Mouse (Mus musculus): ENCODE results near the gene Zfhx3. TPM values are rescaled to one million over a fixed set of nuclear protein-coding genes. Genes with fewer than 3 reads are reported as not detected.

Zfhx3 gene
- polyA plus RNA-seq, 1 experiment from 2014 or later: 15.7 TPM

DNA sequence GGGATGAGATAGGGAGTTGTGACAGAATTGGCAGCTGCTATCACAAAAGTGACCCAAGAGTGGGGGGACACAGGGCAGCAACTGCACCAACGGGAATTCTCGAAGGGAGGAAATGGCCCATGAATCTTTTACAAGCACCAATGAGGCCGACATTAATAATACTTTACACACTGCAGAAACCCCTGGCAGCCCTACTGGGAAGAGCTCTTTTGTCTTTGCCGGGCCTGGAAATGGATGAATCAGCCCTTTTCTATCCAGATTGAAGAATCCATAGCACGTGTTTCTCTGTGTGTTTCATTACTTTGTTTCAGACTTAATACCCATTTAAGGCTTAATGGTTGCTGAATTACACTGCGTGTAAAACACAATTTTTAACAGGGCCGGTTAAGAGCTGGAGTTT, 430.6 kb downstream of the Zfhx3 start:
- Histone ChIP-seq H3K27me3 (replicated peaks; ENCODE audit: control insufficient read depth, insufficient read depth, low read length) (no peaks in the 10 kb centered on the region), H3K36me3 (ENCODE audit: control insufficient read depth, insufficient read depth, low read length) (no peaks in the 10 kb centered on the region), H3K4me3 (ENCODE audit: low read depth, low read length) (no peak overlapping the region), H3K4me2 (ENCODE audit: low read length) (peak overlapping the region; percentile 25; the same call in 1 of the 2 replicates), H3K4me1 (replicated peaks; ENCODE audit: control insufficient read depth, insufficient read depth, low read length) (no peaks in the 10 kb centered on the region; the same call in 1 of the 2 replicates), H3K9ac (ENCODE audit: low read length) (no peak overlapping the region), H3K27ac (ENCODE audit: low read depth) (no peak overlapping the region), H3K9me3 (ENCODE audit: control insufficient read depth, low read length) (no peaks in the 10 kb centered on the region)
- no peak for DNase-seq (ENCODE audit: low spot score)
- no peak for ATAC-seq (replicated peaks; ENCODE audit: low FRiP score, low TSS enrichment, low read depth)
- 33% methylated on average over 7 of the region's 7 CpGs for WGBS

DNA sequence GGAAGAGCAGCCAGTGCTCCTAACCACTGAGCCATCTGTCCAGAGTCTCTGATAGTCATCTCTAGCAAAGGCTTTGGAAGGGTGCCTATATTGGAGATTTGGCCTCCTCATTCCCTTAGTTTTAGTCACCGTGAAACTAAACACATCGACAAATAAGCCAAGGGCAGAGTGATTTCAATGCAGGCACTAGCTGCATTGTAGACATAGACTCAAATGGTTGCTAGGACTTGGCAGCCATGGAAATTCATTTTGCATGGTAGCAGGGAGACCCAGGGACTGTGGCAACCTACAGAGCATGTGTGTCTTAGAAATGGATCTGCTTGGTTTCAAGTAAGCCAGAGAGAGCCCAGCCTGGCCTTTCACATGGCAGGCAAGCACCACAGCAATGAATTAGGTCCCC, 435.6 kb downstream of the Zfhx3 start:
- no peaks in the 10 kb centered on the region for H3K36me3 ChIP-seq (ENCODE audit: control insufficient read depth, insufficient read depth, low read length)
- H3K9me3 ChIP-seq (ENCODE audit: control insufficient read depth, low read length): no peaks in the 10 kb centered on the region
- ATAC-seq (replicated peaks; ENCODE audit: low FRiP score, low TSS enrichment, low read depth): no peak
- H3K27me3 ChIP-seq (replicated peaks; ENCODE audit: control insufficient read depth, insufficient read depth, low read length): no peaks in the 10 kb centered on the region
- no peak overlapping the region for H3K9ac ChIP-seq (ENCODE audit: low read length)
- no peak overlapping the region for H3K4me2 ChIP-seq (ENCODE audit: low read length)
- H3K4me1 ChIP-seq (replicated peaks; ENCODE audit: control insufficient read depth, insufficient read depth, low read length): no peaks in the 10 kb centered on the region; the same call in 1 of the 2 replicates
- H3K4me3 ChIP-seq (ENCODE audit: low read depth, low read length): no peak overlapping the region
- H3K27ac ChIP-seq (ENCODE audit: low read depth): no peak overlapping the region
- no peak for DNase-seq (ENCODE audit: low spot score)
- WGBS: 90% methylated on average over 2 of the region's 2 CpGs

DNA sequence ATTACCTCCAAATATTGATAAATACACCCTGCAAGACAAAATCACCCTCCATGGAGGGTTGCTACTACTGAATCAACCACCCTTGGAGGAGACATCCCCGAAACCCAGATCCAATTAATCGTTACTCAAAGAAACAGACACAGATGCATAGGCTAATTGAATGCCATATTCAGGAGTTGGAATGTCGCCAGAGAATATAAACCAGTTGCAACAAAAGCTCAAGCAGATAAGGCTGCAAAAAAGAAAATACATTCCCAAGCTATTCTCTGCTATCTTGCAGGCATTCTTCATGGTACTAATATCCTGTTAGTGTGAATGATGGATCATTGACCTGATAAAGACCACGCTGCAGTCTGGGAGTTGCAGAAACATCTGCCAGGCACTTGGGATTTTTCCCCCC, 440.7 kb downstream of the Zfhx3 start:
- Histone ChIP-seq H3K9me3 (ENCODE audit: control insufficient read depth, low read length) (no peaks in the 10 kb centered on the region), H3K27me3 (replicated peaks; ENCODE audit: control insufficient read depth, insufficient read depth, low read length) (no peaks in the 10 kb centered on the region), H3K9ac (ENCODE audit: low read length) (no peak overlapping the region), H3K4me2 (ENCODE audit: low read length) (no peak overlapping the region), H3K36me3 (ENCODE audit: control insufficient read depth, insufficient read depth, low read length) (no peaks in the 10 kb centered on the region), H3K4me3 (ENCODE audit: low read depth, low read length) (no peak overlapping the region), H3K4me1 (replicated peaks; ENCODE audit: control insufficient read depth, insufficient read depth, low read length) (peaks cover 9% of the 10 kb centered on the region; the same call in 1 of the 2 replicates), H3K27ac (ENCODE audit: low read depth) (no peak overlapping the region)
- no peak for ATAC-seq (replicated peaks; ENCODE audit: low FRiP score, low TSS enrichment, low read depth)
- DNase-seq (ENCODE audit: low spot score): no peak
- 49% methylated on average over 4 of the region's 4 CpGs for WGBS

DNA sequence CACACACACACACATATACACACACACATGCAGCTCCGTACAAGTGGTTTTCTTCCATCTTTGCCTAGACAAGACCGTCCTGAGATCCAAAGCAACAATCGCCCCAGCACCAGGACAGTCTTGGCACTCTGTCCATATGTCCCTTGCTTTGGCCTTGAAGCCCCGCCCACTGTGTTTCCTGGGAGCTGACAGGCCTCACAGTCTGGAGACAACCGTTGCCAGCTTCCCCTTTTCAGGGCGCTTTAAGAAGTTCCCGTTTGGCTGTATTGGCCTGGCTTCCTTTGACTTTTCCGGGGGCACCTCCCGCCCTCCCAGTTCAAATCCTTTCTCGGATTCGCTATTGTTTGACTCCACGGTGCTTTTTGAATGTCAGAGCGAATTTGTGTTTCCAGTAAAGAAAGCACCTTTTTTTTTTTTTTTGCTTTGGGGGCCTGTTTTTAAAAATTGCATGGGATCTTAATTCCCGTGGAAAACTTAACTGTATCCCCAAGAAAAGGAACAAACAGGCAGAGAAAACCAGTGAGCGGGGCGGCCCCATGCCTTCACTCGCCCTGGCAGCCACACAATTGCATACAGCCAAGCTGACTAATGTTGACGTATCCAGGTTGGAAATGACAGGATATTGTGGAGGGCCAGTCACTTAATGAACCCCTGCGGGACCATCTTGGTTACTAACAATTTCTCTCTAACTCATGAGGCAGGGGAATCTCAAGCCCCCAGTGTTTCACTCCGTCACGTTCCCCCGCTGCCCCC, 444.9 kb downstream of the Zfhx3 start:
- no peak for DNase-seq (ENCODE audit: low spot score)
- no peak for ATAC-seq (replicated peaks; ENCODE audit: low FRiP score, low TSS enrichment, low read depth)
- Histone ChIP-seq H3K27ac (ENCODE audit: low read depth) (no peak overlapping the region), H3K4me3 (ENCODE audit: low read depth, low read length) (no peak overlapping the region), H3K27me3 (replicated peaks; ENCODE audit: control insufficient read depth, insufficient read depth, low read length) (no peaks in the 10 kb centered on the region), H3K9me3 (ENCODE audit: control insufficient read depth, low read length) (no peaks in the 10 kb centered on the region), H3K36me3 (ENCODE audit: control insufficient read depth, insufficient read depth, low read length) (no peaks in the 10 kb centered on the region), H3K4me1 (replicated peaks; ENCODE audit: control insufficient read depth, insufficient read depth, low read length) (peaks cover 15% of the 10 kb centered on the region; the same call in 1 of the 2 replicates), H3K4me2 (ENCODE audit: low read length) (no peak overlapping the region), H3K9ac (ENCODE audit: low read length) (no peak overlapping the region)
- WGBS: 46% methylated on average over 22 of the region's 22 CpGs

DNA sequence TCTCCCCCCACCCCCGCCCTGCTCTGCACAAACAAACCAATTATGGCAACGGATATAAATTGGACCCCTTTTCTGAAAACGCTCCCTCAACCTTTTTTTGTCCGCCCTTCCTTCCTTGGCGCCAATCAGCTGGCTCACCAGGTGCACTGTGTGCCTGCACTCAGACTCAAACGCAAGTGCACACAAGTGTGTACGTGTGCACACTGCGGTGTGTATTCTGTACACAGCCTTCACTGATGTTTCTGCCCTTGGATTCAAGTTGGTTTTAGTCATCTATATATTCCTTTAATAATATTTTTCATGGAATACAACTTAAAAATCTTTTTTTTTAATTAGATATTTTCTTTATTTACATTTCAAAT, 445.4 kb downstream of the Zfhx3 start:
- no peak for ATAC-seq (replicated peaks; ENCODE audit: low FRiP score, low TSS enrichment, low read depth)
- Histone ChIP-seq H3K4me1 (replicated peaks; ENCODE audit: control insufficient read depth, insufficient read depth, low read length) (peaks cover 15% of the 10 kb centered on the region; the same call in 1 of the 2 replicates), H3K4me3 (ENCODE audit: low read depth, low read length) (no peak overlapping the region), H3K27me3 (replicated peaks; ENCODE audit: control insufficient read depth, insufficient read depth, low read length) (no peaks in the 10 kb centered on the region), H3K9me3 (ENCODE audit: control insufficient read depth, low read length) (no peaks in the 10 kb centered on the region), H3K9ac (ENCODE audit: low read length) (no peak overlapping the region), H3K27ac (ENCODE audit: low read depth) (no peak overlapping the region), H3K4me2 (ENCODE audit: low read length) (no peak overlapping the region), H3K36me3 (ENCODE audit: control insufficient read depth, insufficient read depth, low read length) (no peaks in the 10 kb centered on the region)
- DNase-seq (ENCODE audit: low spot score): no peak
- whole genome bisulfite sequencing: 78% methylated on average over 8 of the region's 8 CpGs

DNA sequence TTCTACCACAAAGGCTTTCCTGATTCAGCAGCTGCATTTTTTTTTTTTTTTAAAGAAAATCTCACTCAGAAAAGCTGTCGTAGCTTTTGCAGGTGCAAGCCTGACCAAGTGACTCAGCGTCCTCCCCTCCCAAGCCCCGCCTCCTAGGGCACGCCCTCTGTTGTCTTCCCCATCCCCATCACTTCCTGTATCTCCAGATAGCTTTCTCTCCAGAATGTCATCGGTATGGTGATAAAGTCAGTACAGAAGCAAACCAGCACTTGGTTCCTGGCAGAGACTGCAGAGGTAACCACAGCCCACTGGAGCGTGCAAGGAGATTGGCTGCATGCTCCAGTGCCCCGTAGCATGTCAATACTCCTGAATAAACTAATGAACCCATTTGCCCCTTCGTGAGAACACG, 450.5 kb downstream of the Zfhx3 start:
- no peaks in the 10 kb centered on the region for H3K36me3 ChIP-seq (ENCODE audit: control insufficient read depth, insufficient read depth, low read length)
- H3K27ac ChIP-seq (ENCODE audit: low read depth): no peak overlapping the region
- no peak overlapping the region for H3K4me3 ChIP-seq (ENCODE audit: low read depth, low read length)
- ATAC-seq (replicated peaks; ENCODE audit: low FRiP score, low TSS enrichment, low read depth) (no peak), DNase-seq (ENCODE audit: low spot score) (no peak)
- H3K27me3 ChIP-seq (replicated peaks; ENCODE audit: control insufficient read depth, insufficient read depth, low read length): no peaks in the 10 kb centered on the region
- no peak overlapping the region for H3K4me2 ChIP-seq (ENCODE audit: low read length)
- WGBS: 79% methylated on average over 9 of the region's 9 CpGs
- H3K4me1 ChIP-seq (replicated peaks; ENCODE audit: control insufficient read depth, insufficient read depth, low read length): 0 out of 2 replicates have a peak, but pooled peaks cover 6% of the 10 kb centered on the region
- no peak overlapping the region for H3K9ac ChIP-seq (ENCODE audit: low read length)
- H3K9me3 ChIP-seq (ENCODE audit: control insufficient read depth, low read length): no peaks in the 10 kb centered on the region

DNA sequence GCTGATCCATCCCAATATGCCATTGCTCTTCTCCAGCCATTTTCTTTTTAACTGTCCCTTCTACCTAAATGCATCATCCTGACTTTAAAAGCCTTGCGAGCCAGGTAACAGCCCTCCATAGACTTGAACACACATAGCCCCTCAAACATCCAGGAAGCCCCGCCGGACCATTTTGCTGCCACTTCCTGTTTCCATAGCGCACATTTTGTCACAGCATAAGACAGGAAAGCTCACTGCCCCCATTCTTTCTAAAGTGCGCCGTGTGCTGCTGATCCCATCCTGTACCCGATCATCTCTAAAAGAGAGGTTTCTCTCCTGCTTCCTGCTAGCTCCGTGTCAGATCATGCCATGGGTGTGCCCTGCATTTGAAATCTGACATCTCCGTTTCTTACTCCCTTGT, 459.7 kb downstream of the Zfhx3 start:
- Histone ChIP-seq H3K4me1 (replicated peaks; ENCODE audit: control insufficient read depth, insufficient read depth, low read length) (peaks cover 4% of the 10 kb centered on the region), H3K9me3 (ENCODE audit: control insufficient read depth, low read length) (no peaks in the 10 kb centered on the region), H3K9ac (ENCODE audit: low read length) (no peak overlapping the region), H3K27me3 (replicated peaks; ENCODE audit: control insufficient read depth, insufficient read depth, low read length) (no peaks in the 10 kb centered on the region), H3K4me3 (ENCODE audit: low read depth, low read length) (no peak overlapping the region), H3K36me3 (ENCODE audit: control insufficient read depth, insufficient read depth, low read length) (no peaks in the 10 kb centered on the region), H3K4me2 (ENCODE audit: low read length) (no peak overlapping the region), H3K27ac (ENCODE audit: low read depth) (no peak overlapping the region)
- WGBS: 87% methylated on average over 9 of the region's 9 CpGs
- no peak for ATAC-seq (replicated peaks; ENCODE audit: low FRiP score, low TSS enrichment, low read depth)
- DNase-seq (ENCODE audit: low spot score): no peak

DNA sequence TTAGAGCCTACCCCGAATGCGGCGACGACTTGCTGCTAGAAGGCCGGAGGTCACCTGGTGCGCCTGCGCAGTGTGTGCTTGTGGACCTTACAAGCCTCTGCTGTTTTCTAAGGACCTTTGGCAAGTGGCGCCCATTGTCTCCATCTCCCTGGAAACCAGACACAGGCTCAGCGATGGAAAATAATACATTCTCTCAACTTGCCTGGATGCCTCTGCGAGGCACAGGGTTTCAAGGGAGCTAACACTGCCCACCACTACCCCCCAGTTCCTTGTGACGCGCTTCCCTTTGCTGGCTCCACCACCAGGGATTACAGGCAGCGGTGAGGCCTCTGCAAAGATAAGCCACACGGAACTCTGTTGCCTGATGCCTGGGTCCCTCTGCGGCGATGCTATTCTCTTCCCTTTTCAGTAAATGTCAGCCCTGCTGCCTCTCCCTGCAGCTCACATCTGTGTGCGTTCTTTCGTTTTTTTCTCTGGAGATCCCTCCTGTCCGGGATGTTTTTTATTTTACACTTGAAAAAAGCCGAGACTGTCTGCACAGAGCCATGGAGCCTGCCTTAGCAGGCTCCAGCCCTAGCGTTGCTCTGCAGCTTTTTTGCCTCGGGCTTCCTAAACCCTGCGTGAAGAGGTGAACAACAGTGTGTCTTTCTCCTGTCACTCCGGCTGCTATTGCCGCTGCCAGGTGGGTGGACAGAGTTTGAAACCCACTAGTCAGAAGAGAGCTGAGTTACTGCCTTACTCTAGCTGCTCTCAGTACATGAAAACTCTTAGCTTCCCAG, 464.5 kb downstream of the Zfhx3 start:
- Histone ChIP-seq H3K9ac (ENCODE audit: low read length) (0 out of 2 replicates have a peak overlapping the region, but pooled peaks have one; percentile 5), H3K27ac (ENCODE audit: low read depth) (peak overlapping the region; percentile 28; the same call in 1 of the 2 replicates), H3K4me1 (replicated peaks; ENCODE audit: control insufficient read depth, insufficient read depth, low read length) (peaks cover 6% of the 10 kb centered on the region), H3K4me2 (ENCODE audit: low read length) (peak overlapping the region; percentile 20; the same call in 1 of the 2 replicates), H3K9me3 (ENCODE audit: control insufficient read depth, low read length) (no peaks in the 10 kb centered on the region), H3K36me3 (ENCODE audit: control insufficient read depth, insufficient read depth, low read length) (no peaks in the 10 kb centered on the region), H3K27me3 (replicated peaks; ENCODE audit: control insufficient read depth, insufficient read depth, low read length) (no peaks in the 10 kb centered on the region), H3K4me3 (ENCODE audit: low read depth, low read length) (no peak overlapping the region)
- 44% methylated on average over 25 of the region's 25 CpGs for WGBS
- ATAC-seq (replicated peaks; ENCODE audit: low FRiP score, low TSS enrichment, low read depth) (no peak), DNase-seq (ENCODE audit: low spot score) (no peak)
